Mouse (Mus musculus) myocyte (in vitro differentiated cells): ENCODE measurements around the gene Selp. TPM values are rescaled to one million over a fixed set of nuclear protein-coding genes. Genes with fewer than 3 reads are reported as not detected.

Experiments used
- H3K27me3 ChIP-seq: one replicate; pipeline ENCODE4 v1.6.1; 2011; ENCODE audit not compliant: control insufficient read depth, insufficient read depth, insufficient read length
- H3K36me3 ChIP-seq: one replicate; pipeline ENCODE4 v1.6.1; 2011; ENCODE audit not compliant: control insufficient read depth, insufficient read depth
- H3K4me2 ChIP-seq: one replicate; pipeline ENCODE4 v1.6.1; 2011; ENCODE audit warnings: low read depth, control low read depth
- H3K4me3 ChIP-seq: one replicate; pipeline ENCODE4 v1.5.1; 2011; ENCODE audit warnings: mild to moderate bottlenecking, control low read depth, moderate library complexity
- H3K79me2 ChIP-seq: one replicate; pipeline ENCODE4 v1.6.1; 2011; ENCODE audit not compliant: control insufficient read depth, insufficient read depth
- H3ac ChIP-seq: one replicate; pipeline ENCODE4 v1.6.1; 2011; ENCODE audit not compliant: control insufficient read depth, insufficient read length
- CEBPB ChIP-seq: IDR thresholded peaks from 2 replicates; pipeline ENCODE4 v1.6.1; 2011; ENCODE audit warnings: mild to moderate bottlenecking, moderate library complexity; ENCODE audit not compliant: poor library complexity, insufficient read depth, severe bottlenecking
- E2F4 ChIP-seq: IDR thresholded peaks from one replicate; pipeline ENCODE4 v1.6.1; 2011; ENCODE audit warnings: mild to moderate bottlenecking, control low read depth, moderate library complexity; ENCODE audit not compliant: insufficient read depth
- MAX ChIP-seq: IDR thresholded peaks from one replicate; pipeline ENCODE4 v1.6.1; 2011; ENCODE audit warnings: low read depth, mild to moderate bottlenecking, control low read depth
- MYOD1 ChIP-seq, 3 experiments: IDR thresholded peaks; one replicate each; pipeline ENCODE4 v1.6.1; 2011; ENCODE audit warnings: control low read depth in 2 of 3, low read depth in 2 of 3, mild to moderate bottlenecking in 2 of 3, moderate library complexity in 1 of 3; ENCODE audit not compliant: insufficient read length in 2 of 3, control insufficient read depth in 1 of 3
- MYOG ChIP-seq, 3 experiments: IDR thresholded peaks; one replicate each; pipeline ENCODE4 v1.6.1; 2011; ENCODE audit warnings: control low read depth in 2 of 3, low read depth in 2 of 3, mild to moderate bottlenecking in 2 of 3; ENCODE audit not compliant: insufficient read length in 2 of 3, control insufficient read depth in 1 of 3, insufficient read depth in 1 of 3
- POLR2A ChIP-seq: IDR thresholded peaks from one replicate; pipeline ENCODE4 v1.6.1; 2011; ENCODE audit warnings: low read depth, mild to moderate bottlenecking, control low read depth, moderate library complexity; ENCODE audit not compliant: insufficient read length
- POLR2AphosphoS2 ChIP-seq: IDR thresholded peaks from one replicate; pipeline ENCODE4 v1.6.1; 2011; ENCODE audit warnings: low read depth, control low read depth; ENCODE audit not compliant: insufficient read length
- REST ChIP-seq: IDR thresholded peaks from one replicate; pipeline ENCODE4 v1.6.1; 2011; ENCODE audit warnings: mild to moderate bottlenecking, control low read depth, moderate library complexity; ENCODE audit not compliant: insufficient read depth, insufficient read length
- SRF ChIP-seq: IDR thresholded peaks from one replicate; pipeline ENCODE4 v1.6.1; 2011; ENCODE audit warnings: low read depth; ENCODE audit not compliant: control insufficient read depth, insufficient read length
- TCF12 ChIP-seq: IDR thresholded peaks from one replicate; pipeline ENCODE4 v1.6.1; 2011; ENCODE audit warnings: mild to moderate bottlenecking, control low read depth; ENCODE audit not compliant: poor library complexity, insufficient read depth, severe bottlenecking
- TCF3 ChIP-seq: IDR thresholded peaks from one replicate; pipeline ENCODE4 v1.6.1; 2011; ENCODE audit warnings: low read depth, control low read depth; ENCODE audit not compliant: insufficient read length
- USF1 ChIP-seq: IDR thresholded peaks from one replicate; pipeline ENCODE4 v1.6.1; 2011; ENCODE audit warnings: low read depth, mild to moderate bottlenecking, control low read depth, moderate library complexity
- polyA plus RNA-seq: library from polyadenylated mRNA; unstranded; fragments of >200 nt; fragmentation: generic; extraction: Trizol; gene quantifications from one replicate; pipeline ENCODE4 v1.2.1, GENCODE M21; 2012; ENCODE audit warnings: missing spikeins

Gene Selp
- polyA plus RNA-seq, 1 experiment = 0.14 TPM

- Histone ChIP-seq H3K79me2 (no peaks in the 10 kb centered on the region), H3K27me3 (peaks cover 4% of the 10 kb centered on the region), H3K36me3 (no peaks in the 10 kb centered on the region), H3ac (no peak overlapping the region), H3K4me2 (no peak overlapping the region), H3K4me3 (no peak overlapping the region)
- no peak for TF ChIP-seq MYOG (IDR thresholded peaks at IDR 0.05; ENCODE audit: control insufficient read depth in 1 of 3, insufficient read depth in 1 of 3, insufficient read length in 2 of 3, low read depth in 2 of 3)
- TF ChIP-seq SRF = no peak
- no peak for TF ChIP-seq TCF12
- TF ChIP-seq MYOD1 (IDR thresholded peaks at IDR 0.05; ENCODE audit: control insufficient read depth in 1 of 3, insufficient read length in 2 of 3, low read depth in 2 of 3) = no peak
- TF ChIP-seq TCF3 = no peak
- TF ChIP-seq REST = no peak
- no peak for TF ChIP-seq POLR2AphosphoS2
- TF ChIP-seq POLR2A = no peak
- TF ChIP-seq MAX = no peak
Observed at GRCm38 (mm10) chr1:164168818-164169217, 53.8 kb downstream of the Selp start.

GRCm38 (mm10) chr1:164170434-164170833, 55.4 kb downstream of the Selp start:
- H3K27me3 ChIP-seq = peaks cover 4% of the 10 kb centered on the region
- TF ChIP-seq CEBPB = no peak
- no peak for TF ChIP-seq MYOG (IDR thresholded peaks at IDR 0.05; ENCODE audit: control insufficient read depth in 1 of 3, insufficient read depth in 1 of 3, insufficient read length in 2 of 3, low read depth in 2 of 3)
- no peak for TF ChIP-seq MAX
- TF ChIP-seq SRF = no peak
- TF ChIP-seq USF1 = no peak
- TF ChIP-seq E2F4 = no peak
- TF ChIP-seq REST = no peak
- no peak for TF ChIP-seq POLR2A
- no peak for TF ChIP-seq MYOD1 (IDR thresholded peaks at IDR 0.05; ENCODE audit: control insufficient read depth in 1 of 3, insufficient read length in 2 of 3, low read depth in 2 of 3)
- no peak for TF ChIP-seq TCF3
- TF ChIP-seq POLR2AphosphoS2 = no peak
- no peak for TF ChIP-seq TCF12
- H3K4me2 ChIP-seq = no peak overlapping the region
- no peaks in the 10 kb centered on the region for H3K36me3 ChIP-seq
- H3K79me2 ChIP-seq = no peaks in the 10 kb centered on the region
- H3ac ChIP-seq = no peak overlapping the region
- H3K4me3 ChIP-seq = no peak overlapping the region

- Histone ChIP-seq H3K4me3 (no peak overlapping the region), H3K36me3 (no peaks in the 10 kb centered on the region), H3K79me2 (no peaks in the 10 kb centered on the region), H3K4me2 (no peak overlapping the region), H3ac (no peak overlapping the region), H3K27me3 (peaks cover 4% of the 10 kb centered on the region)
- TF ChIP-seq E2F4 = no peak
- TF ChIP-seq POLR2A = no peak
- TF ChIP-seq MYOG (IDR thresholded peaks at IDR 0.05; ENCODE audit: control insufficient read depth in 1 of 3, insufficient read depth in 1 of 3, insufficient read length in 2 of 3, low read depth in 2 of 3) = no peak
- TF ChIP-seq TCF3 = no peak
- no peak for TF ChIP-seq MYOD1 (IDR thresholded peaks at IDR 0.05; ENCODE audit: control insufficient read depth in 1 of 3, insufficient read length in 2 of 3, low read depth in 2 of 3)
- no peak for TF ChIP-seq MAX
- TF ChIP-seq REST = no peak
- no peak for TF ChIP-seq POLR2AphosphoS2
- TF ChIP-seq SRF = no peak
- no peak for TF ChIP-seq TCF12
- no peak for TF ChIP-seq USF1
- no peak for TF ChIP-seq CEBPB
Observed at GRCm38 (mm10) chr1:164173145-164173544, 58.1 kb downstream of the Selp start.

GRCm38 (mm10) chr1:164176856-164177255, 61.8 kb downstream of the Selp start:
- H3K4me3 ChIP-seq = no peak overlapping the region
- H3K79me2 ChIP-seq = no peaks in the 10 kb centered on the region
- no peak overlapping the region for H3ac ChIP-seq
- no peaks in the 10 kb centered on the region for H3K36me3 ChIP-seq
- TF ChIP-seq MAX (no peak), CEBPB (no peak), MYOG (IDR thresholded peaks at IDR 0.05; ENCODE audit: control insufficient read depth in 1 of 3, insufficient read depth in 1 of 3, insufficient read length in 2 of 3, low read depth in 2 of 3) (no peak), USF1 (no peak), TCF12 (no peak), MYOD1 (IDR thresholded peaks at IDR 0.05; ENCODE audit: control insufficient read depth in 1 of 3, insufficient read length in 2 of 3, low read depth in 2 of 3) (no peak)
- peaks cover 5% of the 10 kb centered on the region for H3K27me3 ChIP-seq
- no peak overlapping the region for H3K4me2 ChIP-seq

GRCm38 (mm10) chr1:164178429-164178828, 63.4 kb downstream of the Selp start:
- no peak overlapping the region for H3K4me3 ChIP-seq
- no peaks in the 10 kb centered on the region for H3K79me2 ChIP-seq
- no peak overlapping the region for H3ac ChIP-seq

More at GRCm38 (mm10) chr1:164178429-164178828, 63.4 kb downstream of the Selp start:
- Histone ChIP-seq H3K27me3 (peaks cover 9% of the 10 kb centered on the region), H3K4me2 (no peak overlapping the region), H3K36me3 (no peaks in the 10 kb centered on the region)
- TF ChIP-seq SRF (no peak), MYOG (IDR thresholded peaks at IDR 0.05; ENCODE audit: control insufficient read depth in 1 of 3, insufficient read depth in 1 of 3, insufficient read length in 2 of 3, low read depth in 2 of 3) (no peak), POLR2AphosphoS2 (no peak), MYOD1 (IDR thresholded peaks at IDR 0.05; ENCODE audit: control insufficient read depth in 1 of 3, insufficient read length in 2 of 3, low read depth in 2 of 3) (no peak), TCF12 (no peak), TCF3 (no peak)
